Mouse (Mus musculus) forebrain, embryonic 12.5 days (tissue): ENCODE data around the gene Fga. TPM values are rescaled to one million over a fixed set of nuclear protein-coding genes. Genes with fewer than 3 reads are reported as not detected.

ENCODE experiments used
- ATAC-seq: fragments of 200-750 bp; cut with Nextera tagmentation; 2 replicates; pipeline ENCODE4 v1.8.0; 2017; ENCODE audit warnings: moderate TSS enrichment; ENCODE audit not compliant: low FRiP score
- H3K27ac ChIP-seq: fragments of 300-500 bp; sonication (generic); 2 replicates; pipeline ENCODE4 v1.5.1; 2016; ENCODE audit warnings: mild to moderate bottlenecking
- H3K27me3 ChIP-seq: fragments of 300-500 bp; sonication (generic); 2 replicates; pipeline ENCODE4 v1.6.1; 2016; ENCODE audit warnings: mild to moderate bottlenecking
- H3K36me3 ChIP-seq: fragments of 300-500 bp; sonication (generic); replicated peaks from 2 replicates; pipeline ENCODE4 v1.6.1; 2016; ENCODE audit warnings: mild to moderate bottlenecking
- H3K4me1 ChIP-seq: fragments of 300-500 bp; sonication (generic); 2 replicates; pipeline ENCODE4 v1.6.1; 2016
- H3K4me2 ChIP-seq: fragments of 300-500 bp; sonication (generic); 2 replicates; pipeline ENCODE4 v1.6.1; 2016; ENCODE audit warnings: mild to moderate bottlenecking, moderate library complexity
- H3K4me3 ChIP-seq: fragments of 300-500 bp; sonication (generic); replicated peaks from 2 replicates; pipeline ENCODE4 v1.5.1; 2016; ENCODE audit warnings: mild to moderate bottlenecking
- H3K9ac ChIP-seq: fragments of 300-500 bp; sonication (generic); 2 replicates; pipeline ENCODE4 v1.6.1; 2016; ENCODE audit warnings: mild to moderate bottlenecking
- H3K9me3 ChIP-seq: fragments of 300-500 bp; sonication (generic); 2 replicates; pipeline ENCODE4 v1.6.1; 2016
- WGBS: fragments of 180-500 bp; shearing (Covaris S2); methylation state at CpG from one replicate; pipeline ENCODE4 v1.1.7; 2016; 5-methylcytosine and 5-hydroxymethylcytosine counted together
- polyA plus RNA-seq: library from polyadenylated mRNA; unstranded; fragments of >200 nt; fragmentation: Nextera tagmentation; extraction: Ambion mirVana; gene quantifications from 2 replicates; pipeline ENCODE4 v1.2.1, GENCODE M21; 2016

Fga gene
- polyA plus RNA-seq, 1 experiment from 2014 or later = not detected

DNA sequence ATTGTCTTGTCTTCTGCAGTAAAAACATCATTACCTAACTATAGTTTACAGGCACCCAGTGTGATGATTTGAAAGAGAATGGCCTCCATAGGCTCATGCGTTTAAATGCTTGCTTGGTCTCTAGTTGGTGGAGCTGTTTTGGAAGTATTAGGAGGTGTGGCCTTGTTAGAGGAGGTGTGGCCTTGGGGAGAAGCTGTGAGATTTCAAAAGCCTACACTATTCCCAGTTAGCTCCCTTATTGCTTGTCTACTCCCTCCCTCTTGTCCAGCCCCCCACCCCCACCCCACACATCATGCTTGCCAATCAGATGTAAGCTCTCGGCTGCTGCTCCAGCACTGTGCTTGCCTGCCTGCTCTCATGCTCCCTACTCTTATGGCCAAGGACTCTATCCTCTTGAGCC lies 31.2 kb downstream of the Fga start:
- Histone ChIP-seq H3K27ac (no peak overlapping the region), H3K27me3 (no peaks in the 10 kb centered on the region), H3K9ac (no peak overlapping the region), H3K4me2 (no peak overlapping the region), H3K9me3 (no peaks in the 10 kb centered on the region), H3K36me3 (peaks cover 42% of the 10 kb centered on the region), H3K4me1 (peaks cover 11% of the 10 kb centered on the region), H3K4me3 (no peak overlapping the region)
- no peak for ATAC-seq
- 86% methylated on average over 2 of the region's 2 CpGs for WGBS

DNA sequence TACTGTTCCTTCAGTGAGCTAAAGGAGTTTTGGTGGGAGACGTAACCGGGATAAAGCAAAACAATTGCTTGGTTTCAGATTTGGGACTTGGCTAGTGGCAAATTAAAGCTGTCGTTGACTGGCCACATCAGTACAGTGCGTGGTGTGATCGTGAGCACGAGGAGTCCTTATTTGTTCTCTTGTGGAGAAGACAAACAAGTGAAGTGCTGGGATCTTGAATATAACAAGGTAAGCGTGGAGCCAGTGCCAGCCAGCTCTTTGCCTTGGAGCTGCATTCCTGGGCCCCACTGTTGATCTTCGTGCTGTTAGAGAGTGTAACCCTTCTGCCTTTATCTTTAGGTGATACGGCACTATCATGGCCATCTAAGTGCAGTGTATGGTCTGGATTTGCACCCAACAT lies 42.0 kb downstream of the Fga start:
- peaks cover 82% of the 10 kb centered on the region for H3K36me3 ChIP-seq
- no peak for ATAC-seq
- 96% methylated on average over 9 of the region's 9 CpGs for WGBS
- no peak overlapping the region for H3K4me2 ChIP-seq
- H3K27me3 ChIP-seq = no peaks in the 10 kb centered on the region
- H3K4me1 ChIP-seq = no peaks in the 10 kb centered on the region
- no peaks in the 10 kb centered on the region for H3K9me3 ChIP-seq
- H3K4me3 ChIP-seq = no peak overlapping the region
- H3K27ac ChIP-seq = no peak overlapping the region
- H3K9ac ChIP-seq = no peak overlapping the region

DNA sequence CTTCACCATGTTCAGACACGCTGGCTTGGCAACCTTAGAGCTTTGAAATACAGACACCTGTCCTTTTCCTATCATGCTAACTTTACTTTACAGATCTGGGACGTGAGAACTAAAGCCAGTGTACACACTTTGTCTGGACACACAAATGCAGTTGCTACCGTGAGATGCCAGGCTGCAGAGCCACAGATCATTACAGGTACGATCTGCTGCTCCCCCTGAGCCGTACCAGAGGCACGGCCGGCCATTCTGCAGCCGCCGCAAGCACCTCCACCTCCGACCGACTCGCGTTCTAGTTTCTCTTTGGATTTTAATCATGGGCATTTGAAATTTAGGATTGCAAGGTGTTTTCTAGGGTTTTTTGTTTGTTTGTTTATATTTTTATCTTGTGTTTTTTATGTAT lies 43.0 kb downstream of the Fga start:
- Histone ChIP-seq H3K36me3 (peaks cover 86% of the 10 kb centered on the region), H3K27me3 (no peaks in the 10 kb centered on the region), H3K4me2 (no peak overlapping the region), H3K9ac (no peak overlapping the region), H3K27ac (no peak overlapping the region), H3K9me3 (no peaks in the 10 kb centered on the region), H3K4me3 (no peak overlapping the region), H3K4me1 (no peaks in the 10 kb centered on the region)
- 98% methylated on average over 13 of the region's 13 CpGs for WGBS
- no peak for ATAC-seq

DNA sequence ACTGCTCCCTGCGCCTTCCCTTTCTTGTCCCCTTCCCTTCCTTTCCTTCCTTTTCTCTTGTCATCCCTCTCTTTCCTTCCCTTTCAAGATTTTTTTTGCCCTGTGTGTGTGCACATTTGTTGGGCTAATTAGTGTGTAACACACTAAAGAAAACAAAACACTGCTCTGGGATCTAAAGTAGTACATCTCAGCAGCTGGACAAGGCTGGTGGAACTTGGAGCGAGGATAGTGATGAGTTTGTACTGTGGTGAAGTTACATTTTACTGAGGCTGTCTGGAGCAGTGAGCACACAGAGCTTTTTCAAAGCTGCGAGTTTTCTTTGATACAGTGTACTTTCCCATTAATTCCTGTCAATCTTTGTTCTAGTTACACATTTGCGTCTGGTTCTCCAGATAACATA lies 44.4 kb downstream of the Fga start:
- ATAC-seq = no peak
- Histone ChIP-seq H3K27me3 (no peaks in the 10 kb centered on the region), H3K27ac (no peak overlapping the region), H3K9me3 (no peaks in the 10 kb centered on the region), H3K9ac (no peak overlapping the region), H3K4me1 (no peaks in the 10 kb centered on the region), H3K36me3 (peaks cover 81% of the 10 kb centered on the region), H3K4me2 (no peak overlapping the region), H3K4me3 (no peak overlapping the region)
- WGBS = 90% methylated on average over 4 of the region's 4 CpGs

DNA sequence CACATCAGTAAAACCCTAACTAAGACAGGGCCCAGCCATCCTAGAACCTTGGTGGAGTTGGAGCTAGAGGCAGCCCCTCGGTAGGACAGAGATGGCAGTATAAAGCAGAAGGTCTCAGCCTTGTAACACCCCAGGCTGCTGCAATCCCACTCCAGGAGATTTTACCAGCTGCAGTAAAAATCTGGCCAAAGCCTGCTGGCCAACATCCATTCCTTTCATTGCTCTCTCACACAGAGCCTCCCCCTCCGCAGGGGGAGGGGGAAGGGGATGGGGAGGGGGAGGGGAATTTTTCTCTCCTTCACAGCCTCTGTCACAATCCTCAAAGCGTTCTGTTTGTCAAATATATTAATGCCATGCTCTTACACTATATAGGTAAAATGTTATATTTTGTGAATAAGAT lies 50.7 kb downstream of the Fga start:
- H3K36me3 ChIP-seq = peaks cover 24% of the 10 kb centered on the region
- no peaks in the 10 kb centered on the region for H3K9me3 ChIP-seq
- no peak overlapping the region for H3K9ac ChIP-seq
- no peak overlapping the region for H3K4me2 ChIP-seq
- no peak for ATAC-seq
- 0 out of 2 replicates have a peak, but pooled peaks cover 4% of the 10 kb centered on the region for H3K27me3 ChIP-seq
- WGBS = 32% methylated on average over 3 of the region's 3 CpGs
- no peak overlapping the region for H3K4me3 ChIP-seq
- no peak overlapping the region for H3K27ac ChIP-seq
- H3K4me1 ChIP-seq = peaks cover 12% of the 10 kb centered on the region

DNA sequence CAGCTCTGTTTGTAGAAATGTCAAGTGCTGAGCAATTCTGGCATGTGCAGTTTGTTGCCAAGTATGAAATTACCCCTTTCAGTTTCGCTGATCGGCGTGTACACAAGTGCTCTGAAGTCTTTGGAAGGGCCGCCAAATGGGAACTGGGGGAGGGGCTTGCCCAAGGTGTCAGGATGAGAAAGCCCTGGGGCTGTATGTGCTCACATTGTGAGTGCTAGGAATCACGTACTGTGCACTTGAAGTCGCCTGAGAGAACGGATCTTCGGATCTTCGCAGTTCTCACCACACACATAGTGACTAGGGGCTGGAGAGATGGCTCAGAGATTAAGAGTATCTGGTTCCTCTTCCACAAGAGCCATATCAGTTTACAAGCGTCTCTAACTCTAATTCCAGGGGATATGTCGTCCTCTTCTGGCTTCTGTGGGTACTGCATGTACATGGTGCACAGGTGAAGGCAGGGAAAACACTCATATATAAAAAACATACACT lies 54.7 kb downstream of the Fga start:
- WGBS = 8% methylated on average over 11 of the region's 11 CpGs

More for the DNA sequence above, 54.7 kb downstream of the Fga start:
- Histone ChIP-seq H3K27me3 (0 out of 2 replicates have a peak, but pooled peaks cover 4% of the 10 kb centered on the region), H3K9me3 (no peaks in the 10 kb centered on the region), H3K4me2 (peak overlapping the region; percentile 48), H3K4me3 (peak overlapping the region; percentile 21), H3K27ac (no peak overlapping the region), H3K4me1 (peaks cover 12% of the 10 kb centered on the region), H3K9ac (no peak overlapping the region), H3K36me3 (no peaks in the 10 kb centered on the region)
- ATAC-seq = peak; percentile 64; the same call in 1 of the 2 replicates

Other genes with a start within 250 kb of the Fga start
- 1.9 and 2.1 TPM in 2 replicates for gene Rbm46, start 149.6 kb upstream of the Fga start, polyA plus RNA-seq
- not detected in 2 replicates for gene Lrat, start 122.1 kb upstream of the Fga start, polyA plus RNA-seq
- gene Fgg, start 18.4 kb upstream of the Fga start, polyA plus RNA-seq = not detected in 2 replicates
- not detected in 2 replicates for gene Fgb, start 23.8 kb downstream of the Fga start, polyA plus RNA-seq
- gene Plrg1, start 29.4 kb downstream of the Fga start, polyA plus RNA-seq = 115 and 118 TPM in 2 replicates
- gene Dchs2, start 101.9 kb downstream of the Fga start, polyA plus RNA-seq = 0.12 and 0.15 TPM in 2 replicates